Mouse (Mus musculus): ENCODE measurements around the gene Plekhg5.
"Not testable (repeated sequence)": the region's sequence is repeated elsewhere in the genome, so short reads cannot be mapped to it uniquely, and the experiment has no call there.

Plekhg5 gene

GRCm38 (mm10) chr4:152072121-152072601, at the start of gene Plekhg5:
Plekhg5 (plus strand) TSS chr4:152072498.
- DNase-seq (ENCODE audit: low read depth, low spot score), result no peak

GRCm38 (mm10) chr4:152022506-152022905, 49.8 kb upstream of the Plekhg5 start:
- DNase-seq (ENCODE audit: low read depth, low spot score), result no peak

GRCm38 (mm10) chr4:152024525-152024924, 47.8 kb upstream of the Plekhg5 start:
- no peak for DNase-seq (ENCODE audit: low read depth, low spot score)

GRCm38 (mm10) chr4:152026751-152027508, 45.4 kb upstream of the Plekhg5 start:
- peak; percentile 51 for DNase-seq (ENCODE audit: low read depth, low spot score)

- peak; percentile 96 for DNase-seq (ENCODE audit: low read depth, low spot score)
These were observed 44.8 kb upstream of the Plekhg5 start, which contains the start of gene Zbtb48 for GRCm38 (mm10) chr4:152027524-152027923. Zbtb48 (minus strand) TSS chr4:152027671.

GRCm38 (mm10) chr4:152028456-152028855, 43.8 kb upstream of the Plekhg5 start:
- no peak for DNase-seq (ENCODE audit: low read depth, low spot score)

- DNase-seq (ENCODE audit: low read depth, low spot score), result peak; percentile 32
These were observed 43.2 kb upstream of the Plekhg5 start for GRCm38 (mm10) chr4:152029087-152029486.

GRCm38 (mm10) chr4:152029997-152030396, 42.3 kb upstream of the Plekhg5 start:
- DNase-seq (ENCODE audit: low read depth, low spot score), result peak; percentile 37

GRCm38 (mm10) chr4:152032922-152033321, 39.4 kb upstream of the Plekhg5 start:
- DNase-seq (ENCODE audit: low read depth, low spot score), result no peak

GRCm38 (mm10) chr4:152036464-152036863, 35.8 kb upstream of the Plekhg5 start:
- DNase-seq (ENCODE audit: low read depth, low spot score), result not testable (repeated sequence)

- peak; percentile 17 for DNase-seq (ENCODE audit: low read depth, low spot score)
These were observed 33.9 kb upstream of the Plekhg5 start, which contains the start of gene Tas1r1 for GRCm38 (mm10) chr4:152038225-152038984. Tas1r1 (minus strand) TSS chr4:152038568.

GRCm38 (mm10) chr4:152038985-152039830, 33.1 kb upstream of the Plekhg5 start, which contains the start of gene Nol9:
Nol9 (plus strand) TSS chr4:152039321.
- peak; percentile 80 for DNase-seq (ENCODE audit: low read depth, low spot score)

GRCm38 (mm10) chr4:152039831-152040310, 32.4 kb upstream of the Plekhg5 start:
- no peak for DNase-seq (ENCODE audit: low read depth, low spot score)

- DNase-seq (ENCODE audit: low read depth, low spot score), result no peak
These were observed 30.2 kb upstream of the Plekhg5 start for GRCm38 (mm10) chr4:152041924-152042641.

- no peak for DNase-seq (ENCODE audit: low read depth, low spot score)
These were observed 29.1 kb upstream of the Plekhg5 start for GRCm38 (mm10) chr4:152043171-152043570.

- no peak for DNase-seq (ENCODE audit: low read depth, low spot score)
These were observed 27.7 kb upstream of the Plekhg5 start for GRCm38 (mm10) chr4:152044609-152045008.

GRCm38 (mm10) chr4:152062390-152063110, 9.7 kb upstream of the Plekhg5 start:
- no peak for DNase-seq (ENCODE audit: low read depth, low spot score)

GRCm38 (mm10) chr4:152067280-152067679, 5.0 kb upstream of the Plekhg5 start:
- no peak for DNase-seq (ENCODE audit: low read depth, low spot score)

- peak; percentile 62 for DNase-seq (ENCODE audit: low read depth, low spot score)
These were observed 4.1 kb upstream of the Plekhg5 start for GRCm38 (mm10) chr4:152068166-152068724.

- DNase-seq (ENCODE audit: low read depth, low spot score), result no peak
These were observed 3.1 kb upstream of the Plekhg5 start for GRCm38 (mm10) chr4:152069245-152069644.
